Mouse (Mus musculus) myocyte (in vitro differentiated cells): ENCODE results near the gene Ptprs. TPM values are rescaled to one million over a fixed set of nuclear protein-coding genes. Genes with fewer than 3 reads are reported as not detected.

Experiments used
- H3K27me3 ChIP-seq: one replicate; pipeline ENCODE4 v1.6.1; 2011; ENCODE audit not compliant: control insufficient read depth, insufficient read depth, insufficient read length
- H3K36me3 ChIP-seq: one replicate; pipeline ENCODE4 v1.6.1; 2011; ENCODE audit not compliant: control insufficient read depth, insufficient read depth
- H3K4me2 ChIP-seq: one replicate; pipeline ENCODE4 v1.6.1; 2011; ENCODE audit warnings: low read depth, control low read depth
- H3K4me3 ChIP-seq: one replicate; pipeline ENCODE4 v1.5.1; 2011; ENCODE audit warnings: mild to moderate bottlenecking, control low read depth, moderate library complexity
- H3K79me2 ChIP-seq: one replicate; pipeline ENCODE4 v1.6.1; 2011; ENCODE audit not compliant: control insufficient read depth, insufficient read depth
- H3ac ChIP-seq: one replicate; pipeline ENCODE4 v1.6.1; 2011; ENCODE audit not compliant: control insufficient read depth, insufficient read length
- CEBPB ChIP-seq: IDR thresholded peaks from 2 replicates; pipeline ENCODE4 v1.6.1; 2011; ENCODE audit warnings: mild to moderate bottlenecking, moderate library complexity; ENCODE audit not compliant: poor library complexity, insufficient read depth, severe bottlenecking
- E2F4 ChIP-seq: IDR thresholded peaks from one replicate; pipeline ENCODE4 v1.6.1; 2011; ENCODE audit warnings: mild to moderate bottlenecking, control low read depth, moderate library complexity; ENCODE audit not compliant: insufficient read depth
- MAX ChIP-seq: IDR thresholded peaks from one replicate; pipeline ENCODE4 v1.6.1; 2011; ENCODE audit warnings: low read depth, mild to moderate bottlenecking, control low read depth
- MYOD1 ChIP-seq, 3 experiments: IDR thresholded peaks; one replicate each; pipeline ENCODE4 v1.6.1; 2011; ENCODE audit warnings: control low read depth in 2 of 3, low read depth in 2 of 3, mild to moderate bottlenecking in 2 of 3, moderate library complexity in 1 of 3; ENCODE audit not compliant: insufficient read length in 2 of 3, control insufficient read depth in 1 of 3
- MYOG ChIP-seq, 3 experiments: IDR thresholded peaks; one replicate each; pipeline ENCODE4 v1.6.1; 2011; ENCODE audit warnings: control low read depth in 2 of 3, low read depth in 2 of 3, mild to moderate bottlenecking in 2 of 3; ENCODE audit not compliant: insufficient read length in 2 of 3, control insufficient read depth in 1 of 3, insufficient read depth in 1 of 3
- POLR2A ChIP-seq: IDR thresholded peaks from one replicate; pipeline ENCODE4 v1.6.1; 2011; ENCODE audit warnings: low read depth, mild to moderate bottlenecking, control low read depth, moderate library complexity; ENCODE audit not compliant: insufficient read length
- POLR2AphosphoS2 ChIP-seq: IDR thresholded peaks from one replicate; pipeline ENCODE4 v1.6.1; 2011; ENCODE audit warnings: low read depth, control low read depth; ENCODE audit not compliant: insufficient read length
- REST ChIP-seq: IDR thresholded peaks from one replicate; pipeline ENCODE4 v1.6.1; 2011; ENCODE audit warnings: mild to moderate bottlenecking, control low read depth, moderate library complexity; ENCODE audit not compliant: insufficient read depth, insufficient read length
- SRF ChIP-seq: IDR thresholded peaks from one replicate; pipeline ENCODE4 v1.6.1; 2011; ENCODE audit warnings: low read depth; ENCODE audit not compliant: control insufficient read depth, insufficient read length
- TCF12 ChIP-seq: IDR thresholded peaks from one replicate; pipeline ENCODE4 v1.6.1; 2011; ENCODE audit warnings: mild to moderate bottlenecking, control low read depth; ENCODE audit not compliant: poor library complexity, insufficient read depth, severe bottlenecking
- TCF3 ChIP-seq: IDR thresholded peaks from one replicate; pipeline ENCODE4 v1.6.1; 2011; ENCODE audit warnings: low read depth, control low read depth; ENCODE audit not compliant: insufficient read length
- USF1 ChIP-seq: IDR thresholded peaks from one replicate; pipeline ENCODE4 v1.6.1; 2011; ENCODE audit warnings: low read depth, mild to moderate bottlenecking, control low read depth, moderate library complexity
- polyA plus RNA-seq: library from polyadenylated mRNA; unstranded; fragments of >200 nt; fragmentation: generic; extraction: Trizol; gene quantifications from one replicate; pipeline ENCODE4 v1.2.1, GENCODE M21; 2012; ENCODE audit warnings: missing spikeins

The Ptprs gene
- polyA plus RNA-seq, 1 experiment: 116 TPM

- peaks cover 5% of the 10 kb centered on the region for H3K36me3 ChIP-seq
Observed at GRCm38 (mm10) chr17:56443341-56443795, 32.9 kb downstream of the Ptprs start.

DNA sequence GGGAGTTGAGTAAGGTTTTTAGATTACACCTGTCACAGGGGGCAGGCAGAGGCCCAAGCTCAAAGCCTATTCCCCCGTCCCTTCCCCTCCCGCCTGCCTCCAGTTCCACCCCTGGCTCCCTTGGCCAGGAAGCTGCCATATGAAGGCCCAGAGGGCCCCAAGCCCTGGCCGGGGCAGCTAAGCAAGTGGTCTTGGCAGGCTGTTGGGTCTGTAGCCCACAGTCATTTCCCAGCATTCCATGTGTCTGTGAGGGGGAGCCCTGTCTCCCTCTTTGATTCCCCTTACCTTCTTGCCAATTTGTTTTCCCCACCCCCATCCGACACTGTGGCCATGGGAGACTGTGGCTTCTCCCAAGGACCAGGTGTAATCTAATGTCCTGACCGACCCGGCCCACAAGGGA is 34.0 kb downstream of the Ptprs start:
- Histone ChIP-seq H3K27me3 (no peaks in the 10 kb centered on the region), H3K36me3 (peaks cover 11% of the 10 kb centered on the region), H3ac (no peak overlapping the region), H3K79me2 (no peaks in the 10 kb centered on the region), H3K4me3 (no peak overlapping the region), H3K4me2 (no peak overlapping the region)
- TF ChIP-seq POLR2AphosphoS2 (no peak), E2F4 (no peak), MYOD1 (IDR thresholded peaks at IDR 0.05; ENCODE audit: control insufficient read depth in 1 of 3, insufficient read length in 2 of 3, low read depth in 2 of 3) (no peak), MAX (no peak), TCF12 (no peak), POLR2A (no peak), REST (no peak), MYOG (IDR thresholded peaks at IDR 0.05; ENCODE audit: control insufficient read depth in 1 of 3, insufficient read depth in 1 of 3, insufficient read length in 2 of 3, low read depth in 2 of 3) (no peak), TCF3 (no peak)

More at GRCm38 (mm10) chr17:56443341-56443795, 32.9 kb downstream of the Ptprs start:
- Histone ChIP-seq H3K79me2 (no peaks in the 10 kb centered on the region), H3ac (no peak overlapping the region), H3K4me2 (no peak overlapping the region), H3K27me3 (no peaks in the 10 kb centered on the region), H3K4me3 (no peak overlapping the region)
- TF ChIP-seq MYOG (IDR thresholded peaks at IDR 0.05; ENCODE audit: control insufficient read depth in 1 of 3, insufficient read depth in 1 of 3, insufficient read length in 2 of 3, low read depth in 2 of 3): no peak
- TF ChIP-seq REST: no peak
- no peak for TF ChIP-seq POLR2A
- no peak for TF ChIP-seq E2F4
- TF ChIP-seq POLR2AphosphoS2: no peak
- no peak for TF ChIP-seq MYOD1 (IDR thresholded peaks at IDR 0.05; ENCODE audit: control insufficient read depth in 1 of 3, insufficient read length in 2 of 3, low read depth in 2 of 3)
- TF ChIP-seq CEBPB: no peak
- no peak for TF ChIP-seq TCF12
- no peak for TF ChIP-seq SRF

DNA sequence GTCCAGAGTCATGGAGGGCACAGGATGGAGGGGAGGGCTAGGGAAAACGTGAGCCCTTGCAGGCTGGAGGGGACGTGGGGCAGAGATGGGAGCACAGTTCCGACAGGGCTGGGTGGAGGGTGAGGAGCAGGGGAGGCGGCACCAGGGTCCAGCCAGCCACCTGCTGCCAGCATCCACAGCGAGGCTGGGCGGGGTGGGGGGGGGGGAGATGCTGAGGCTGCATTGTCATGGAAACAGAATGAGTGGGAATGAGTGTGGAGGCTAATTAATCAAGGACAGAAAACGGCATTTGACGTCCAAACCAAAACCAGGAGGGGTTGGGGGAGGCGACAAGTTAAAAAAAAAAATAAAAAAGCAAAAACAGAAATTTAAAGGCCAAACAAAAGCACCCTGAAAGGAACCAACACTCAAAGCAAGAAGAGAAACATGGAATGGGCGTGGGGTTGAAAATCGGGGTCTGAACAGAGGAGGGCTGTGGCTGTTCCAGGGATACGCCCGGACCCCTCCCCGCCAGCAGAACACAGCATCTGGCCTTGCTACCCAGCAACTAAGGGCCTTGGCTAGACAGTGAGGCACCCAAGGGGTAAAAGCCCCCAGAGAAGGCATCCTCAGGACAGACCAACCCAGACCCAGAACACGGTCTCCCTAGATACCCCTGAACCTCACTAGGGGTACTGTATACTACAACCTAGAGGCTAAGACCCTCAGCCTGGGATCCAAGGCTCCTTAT is 36.4 kb downstream of the Ptprs start:
- H3ac ChIP-seq: no peak overlapping the region
- TF ChIP-seq E2F4 (no peak), MAX (no peak), CEBPB (no peak), MYOD1 (IDR thresholded peaks at IDR 0.05; ENCODE audit: control insufficient read depth in 1 of 3, insufficient read length in 2 of 3, low read depth in 2 of 3) (no peak), TCF12 (no peak), REST (no peak), USF1 (no peak), POLR2AphosphoS2 (no peak)
- H3K4me3 ChIP-seq: no peak overlapping the region
- no peak overlapping the region for H3K4me2 ChIP-seq
- H3K27me3 ChIP-seq: no peaks in the 10 kb centered on the region
- peaks cover 16% of the 10 kb centered on the region for H3K36me3 ChIP-seq
- H3K79me2 ChIP-seq: no peaks in the 10 kb centered on the region

DNA sequence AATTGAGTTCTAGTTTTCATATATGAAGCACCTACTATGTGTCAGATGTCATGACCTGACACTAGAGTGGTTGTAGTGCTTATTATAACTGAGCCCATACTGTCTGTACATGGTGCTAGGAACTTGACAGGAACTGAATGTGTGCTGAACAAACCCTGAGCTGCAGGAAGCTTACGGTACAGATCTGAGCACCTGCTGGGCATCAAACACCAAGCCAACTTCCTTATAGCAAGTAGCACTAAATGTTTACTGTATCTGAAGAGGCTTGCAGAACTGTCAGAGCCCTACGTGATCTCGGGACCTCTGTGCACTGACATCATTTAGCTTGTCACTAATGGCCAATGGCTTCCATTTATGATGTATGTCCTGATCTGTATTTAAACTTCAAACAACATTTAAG is 44.7 kb downstream of the Ptprs start:
- H3K36me3 ChIP-seq: peaks cover 4% of the 10 kb centered on the region
- no peaks in the 10 kb centered on the region for H3K79me2 ChIP-seq
- TF ChIP-seq E2F4 (no peak), SRF (no peak), MYOD1 (IDR thresholded peaks at IDR 0.05; ENCODE audit: control insufficient read depth in 1 of 3, insufficient read length in 2 of 3, low read depth in 2 of 3) (no peak), TCF3 (no peak), POLR2AphosphoS2 (no peak), USF1 (no peak), TCF12 (no peak), MAX (no peak), MYOG (IDR thresholded peaks at IDR 0.05; ENCODE audit: control insufficient read depth in 1 of 3, insufficient read depth in 1 of 3, insufficient read length in 2 of 3, low read depth in 2 of 3) (no peak), POLR2A (no peak), CEBPB (no peak), REST (no peak)
- no peak overlapping the region for H3K4me2 ChIP-seq
- H3K27me3 ChIP-seq: no peaks in the 10 kb centered on the region
- H3ac ChIP-seq: no peak overlapping the region
- H3K4me3 ChIP-seq: no peak overlapping the region

- Histone ChIP-seq H3K4me2 (no peak overlapping the region), H3K36me3 (peaks cover 10% of the 10 kb centered on the region), H3K27me3 (no peaks in the 10 kb centered on the region), H3ac (no peak overlapping the region), H3K79me2 (no peaks in the 10 kb centered on the region), H3K4me3 (no peak overlapping the region)
- no peak for TF ChIP-seq TCF12
- TF ChIP-seq POLR2AphosphoS2: no peak
- no peak for TF ChIP-seq USF1
- no peak for TF ChIP-seq MYOD1 (IDR thresholded peaks at IDR 0.05; ENCODE audit: control insufficient read depth in 1 of 3, insufficient read length in 2 of 3, low read depth in 2 of 3)
- TF ChIP-seq MAX: no peak
- no peak for TF ChIP-seq CEBPB
- no peak for TF ChIP-seq POLR2A
Observed at GRCm38 (mm10) chr17:56427857-56428256, 48.4 kb downstream of the Ptprs start.
